Mouse (Mus musculus) erythroblast, embryonic 14.5 days (primary cell): ENCODE data around the gene Gns.

Experiments
- GATA1 ChIP-seq: IDR thresholded peaks from 2 replicates; pipeline ENCODE4 v1.6.1; 2012; ENCODE audit warnings: low read length, inconsistent platforms, mixed read lengths
- TAL1 ChIP-seq: IDR thresholded peaks from 3 replicates; pipeline ENCODE4 v1.6.1; 2012; ENCODE audit warnings: low read length, inconsistent platforms, mixed read lengths

DNA sequence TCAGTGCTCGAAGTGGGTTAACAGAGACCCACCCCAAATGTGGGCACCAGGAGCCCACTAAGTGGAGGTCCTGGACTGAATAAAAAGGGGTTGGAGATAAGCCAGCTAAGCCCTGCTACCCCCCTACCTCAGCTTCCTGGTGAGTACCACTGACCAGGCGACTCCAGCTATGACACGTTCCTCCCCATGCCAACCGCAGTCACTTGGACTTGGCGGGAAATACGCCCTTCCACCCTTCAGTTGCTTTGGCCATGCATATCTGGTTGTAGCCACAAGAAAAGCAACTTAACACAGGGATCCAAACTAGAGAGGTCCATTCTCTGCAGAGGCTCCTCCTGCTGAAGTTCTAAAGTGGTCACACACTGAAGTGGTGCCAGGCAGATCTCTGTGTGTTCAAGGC lies 57.4 kb downstream of the Gns start:
- no peak for TF ChIP-seq GATA1
- TF ChIP-seq TAL1, result no peak
